Mouse (Mus musculus): Measurements from ENCODE around the gene Rnf151. TPM values are rescaled to one million over a fixed set of nuclear protein-coding genes. Genes with fewer than 3 reads are reported as not detected.

Gene Rnf151
- total and polyA plus RNA-seq, 2 experiments: not detected

GRCm38 (mm10) chr17:24743896-24744295 lies 26.0 kb upstream of the Rnf151 start:
- Histone ChIP-seq H3K4me1 (ENCODE audit: control insufficient read depth, insufficient read depth, low read length) (peaks cover 34% of the 10 kb centered on the region), H3K27ac (replicated peaks; ENCODE audit: insufficient read depth, low read depth, low read length) (peak overlapping the region; percentile 88), H3K27me3 (ENCODE audit: control insufficient read depth, insufficient read depth, low read length) (no peaks in the 10 kb centered on the region), H3K36me3 (ENCODE audit: control insufficient read depth, insufficient read depth, low read length) (peaks cover 15% of the 10 kb centered on the region; the same call in 1 of the 2 replicates), H3K79me2 (ENCODE audit: control insufficient read depth, insufficient read depth, low read length) (no peaks in the 10 kb centered on the region), H3K4me3 (ENCODE audit: insufficient read depth, low read depth, low read length) (no peak overlapping the region), H3K9ac (ENCODE audit: low read depth, low read length) (peak overlapping the region; percentile 42)
- peak; percentile 34 for DNase-seq (ENCODE audit: extremely low read depth, low read depth, low spot score)
- TF ChIP-seq CTCF (IDR thresholded peaks at IDR 0.05; ENCODE audit: low read depth, low read length) (no peak), POLR2A (IDR thresholded peaks at IDR 0.05; ENCODE audit: extremely low read depth, insufficient read depth, low read length) (no peak)
- 52% methylated on average over 5 of the region's 5 CpGs for WGBS

GRCm38 (mm10) chr17:24742307-24742706 lies 24.4 kb upstream of the Rnf151 start:
- no peaks in the 10 kb centered on the region for H3K27me3 ChIP-seq (ENCODE audit: control insufficient read depth, insufficient read depth, low read length)
- 16% methylated on average over 8 of the region's 8 CpGs for WGBS
- peak; percentile 99 for DNase-seq (ENCODE audit: extremely low read depth, low read depth, low spot score)
- H3K9ac ChIP-seq (ENCODE audit: low read depth, low read length): peak overlapping the region; percentile 20; the same call in 1 of the 2 replicates
- peak overlapping the region; percentile 88 for H3K27ac ChIP-seq (replicated peaks; ENCODE audit: insufficient read depth, low read depth, low read length)
- H3K36me3 ChIP-seq (ENCODE audit: control insufficient read depth, insufficient read depth, low read length): peaks cover 15% of the 10 kb centered on the region; the same call in 1 of the 2 replicates
- no peak overlapping the region for H3K4me3 ChIP-seq (ENCODE audit: insufficient read depth, low read depth, low read length)
- H3K79me2 ChIP-seq (ENCODE audit: control insufficient read depth, insufficient read depth, low read length): no peaks in the 10 kb centered on the region; the same call in 1 of the 2 replicates
- no peak for TF ChIP-seq CTCF (IDR thresholded peaks at IDR 0.05; ENCODE audit: low read depth, low read length)
- TF ChIP-seq POLR2A (IDR thresholded peaks at IDR 0.05; ENCODE audit: extremely low read depth, insufficient read depth, low read length): no peak
- peaks cover 34% of the 10 kb centered on the region for H3K4me1 ChIP-seq (ENCODE audit: control insufficient read depth, insufficient read depth, low read length)

GRCm38 (mm10) chr17:24739926-24740325 lies 22.1 kb upstream of the Rnf151 start:
- peak; percentile 60 for DNase-seq (ENCODE audit: extremely low read depth, low read depth, low spot score)
- Histone ChIP-seq H3K79me2 (ENCODE audit: control insufficient read depth, insufficient read depth, low read length) (no peaks in the 10 kb centered on the region; the same call in 1 of the 2 replicates), H3K36me3 (ENCODE audit: control insufficient read depth, insufficient read depth, low read length) (peaks cover 15% of the 10 kb centered on the region; the same call in 1 of the 2 replicates), H3K9ac (ENCODE audit: low read depth, low read length) (peak overlapping the region; percentile 12; the same call in 1 of the 2 replicates), H3K27me3 (ENCODE audit: control insufficient read depth, insufficient read depth, low read length) (no peaks in the 10 kb centered on the region), H3K4me1 (ENCODE audit: control insufficient read depth, insufficient read depth, low read length) (peaks cover 38% of the 10 kb centered on the region), H3K27ac (replicated peaks; ENCODE audit: insufficient read depth, low read depth, low read length) (peak overlapping the region; percentile 35), H3K4me3 (ENCODE audit: insufficient read depth, low read depth, low read length) (no peak overlapping the region)
- 28% methylated on average over 8 of the region's 8 CpGs for WGBS
- no peak for TF ChIP-seq POLR2A (IDR thresholded peaks at IDR 0.05; ENCODE audit: extremely low read depth, insufficient read depth, low read length)
- no peak for TF ChIP-seq CTCF (IDR thresholded peaks at IDR 0.05; ENCODE audit: low read depth, low read length)

GRCm38 (mm10) chr17:24738238-24738637 lies 20.4 kb upstream of the Rnf151 start:
- H3K27ac ChIP-seq (replicated peaks; ENCODE audit: insufficient read depth, low read depth, low read length): peak overlapping the region; percentile 99

GRCm38 (mm10) chr17:24737135-24737810 lies 19.4 kb upstream of the Rnf151 start:
- peak; percentile 91 for DNase-seq (ENCODE audit: extremely low read depth, low read depth, low spot score)
- Histone ChIP-seq H3K36me3 (ENCODE audit: control insufficient read depth, insufficient read depth, low read length) (peaks cover 13% of the 10 kb centered on the region; the same call in 1 of the 2 replicates), H3K27me3 (ENCODE audit: control insufficient read depth, insufficient read depth, low read length) (no peaks in the 10 kb centered on the region), H3K4me1 (ENCODE audit: control insufficient read depth, insufficient read depth, low read length) (peaks cover 25% of the 10 kb centered on the region), H3K4me3 (ENCODE audit: insufficient read depth, low read depth, low read length) (peak overlapping the region; percentile 91), H3K27ac (replicated peaks; ENCODE audit: insufficient read depth, low read depth, low read length) (peak overlapping the region; percentile 99), H3K9ac (ENCODE audit: low read depth, low read length) (peak overlapping the region; percentile 93), H3K79me2 (ENCODE audit: control insufficient read depth, insufficient read depth, low read length) (no peaks in the 10 kb centered on the region; the same call in 1 of the 2 replicates)
- TF ChIP-seq POLR2A (IDR thresholded peaks at IDR 0.05; ENCODE audit: extremely low read depth, insufficient read depth, low read length): 0 out of 2 replicates have a peak, but pooled peaks have one; percentile 6
- TF ChIP-seq CTCF (IDR thresholded peaks at IDR 0.05; ENCODE audit: low read depth, low read length): no peak
- 4% methylated on average over 8 of the region's 8 CpGs for WGBS

More at GRCm38 (mm10) chr17:24738238-24738637, 20.4 kb upstream of the Rnf151 start:
- no peak for TF ChIP-seq CTCF (IDR thresholded peaks at IDR 0.05; ENCODE audit: low read depth, low read length)
- TF ChIP-seq POLR2A (IDR thresholded peaks at IDR 0.05; ENCODE audit: extremely low read depth, insufficient read depth, low read length): 0 out of 2 replicates have a peak, but pooled peaks have one; percentile 30
- Histone ChIP-seq H3K9ac (ENCODE audit: low read depth, low read length) (peak overlapping the region; percentile 93; the same call in 1 of the 2 replicates), H3K27me3 (ENCODE audit: control insufficient read depth, insufficient read depth, low read length) (no peaks in the 10 kb centered on the region), H3K4me3 (ENCODE audit: insufficient read depth, low read depth, low read length) (peak overlapping the region; percentile 91), H3K4me1 (ENCODE audit: control insufficient read depth, insufficient read depth, low read length) (peaks cover 31% of the 10 kb centered on the region), H3K36me3 (ENCODE audit: control insufficient read depth, insufficient read depth, low read length) (peaks cover 14% of the 10 kb centered on the region; the same call in 1 of the 2 replicates), H3K79me2 (ENCODE audit: control insufficient read depth, insufficient read depth, low read length) (no peaks in the 10 kb centered on the region; the same call in 1 of the 2 replicates)
- peak; percentile 92 for DNase-seq (ENCODE audit: extremely low read depth, low read depth, low spot score)
- 38% methylated on average over 4 of the region's 4 CpGs for WGBS
